Mouse (Mus musculus): ENCODE data around the gene Sh3gl3. TPM values are rescaled to one million over a fixed set of nuclear protein-coding genes. Genes with fewer than 3 reads are reported as not detected.

The Sh3gl3 gene
- total and polyA plus RNA-seq, 3 experiments = 0.49 to 7.9 (median 5.8) TPM

DNA sequence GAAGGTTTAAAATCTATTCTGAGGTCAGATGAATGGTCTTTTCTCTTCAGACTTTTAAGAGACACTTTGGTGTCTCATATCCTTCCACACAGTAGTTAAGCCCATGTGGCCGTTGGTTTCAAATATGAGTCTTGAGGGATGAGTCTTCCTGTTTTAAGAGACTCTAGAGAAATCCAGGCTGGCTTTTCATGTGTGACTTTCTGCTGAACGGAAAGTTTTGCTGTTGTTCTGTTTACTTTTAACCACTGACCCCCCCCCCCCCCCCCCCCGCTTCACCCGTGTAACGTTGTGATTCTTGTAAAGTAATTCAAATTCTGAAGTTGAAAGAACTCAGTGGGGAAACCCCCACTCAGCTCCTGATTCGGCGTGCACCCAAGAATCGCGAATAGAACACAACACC, 61.8 kb downstream of the Sh3gl3 start:
- no peak for DNase-seq

GRCm38 (mm10) chr7:82236152-82236898, 62.7 kb downstream of the Sh3gl3 start:
- no peak for DNase-seq

GRCm38 (mm10) chr7:82236899-82237162, 63.2 kb downstream of the Sh3gl3 start:
- no peak for DNase-seq

GRCm38 (mm10) chr7:82240424-82241240, 67.0 kb downstream of the Sh3gl3 start:
- DNase-seq = no peak

- DNase-seq = no peak
Measured at GRCm38 (mm10) chr7:82244701-82245100, 71.1 kb downstream of the Sh3gl3 start.

DNA sequence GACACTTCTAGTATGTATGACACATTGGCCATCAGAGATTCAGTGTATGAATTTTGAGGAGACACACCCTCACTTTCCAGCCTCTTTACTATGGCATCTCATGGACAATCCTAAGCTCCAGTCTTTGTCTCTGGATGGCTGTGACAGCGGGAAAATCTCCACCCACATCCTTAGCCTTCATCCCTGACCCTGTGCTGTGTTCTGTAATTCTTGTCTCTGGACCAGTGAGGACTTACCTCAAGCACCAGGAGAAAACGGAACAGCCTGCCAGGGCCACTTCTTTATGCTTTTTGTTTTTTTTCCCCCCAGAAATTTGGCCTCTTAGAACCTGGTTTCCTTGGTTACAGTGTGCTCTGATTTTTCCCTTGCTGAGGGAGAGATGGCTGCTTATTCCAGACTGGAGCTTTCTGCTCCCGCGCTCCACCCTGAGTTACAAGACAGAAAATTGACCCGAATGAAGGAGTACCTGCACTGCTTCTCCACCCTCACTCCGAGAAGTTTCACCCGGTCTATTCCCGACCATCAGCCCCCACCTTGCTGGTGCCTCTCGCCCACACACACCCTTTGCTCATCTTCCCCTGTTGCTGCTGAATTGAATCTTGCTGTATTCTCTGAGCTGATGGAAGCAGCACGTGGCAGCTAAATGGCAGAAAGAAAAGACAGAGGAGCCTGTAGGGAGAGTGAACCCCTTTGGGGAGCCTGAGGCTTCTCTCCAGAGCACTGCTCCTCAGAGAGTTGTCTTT, 75.5 kb downstream of the Sh3gl3 start:
- no peak for DNase-seq

- DNase-seq = no peak
Measured at GRCm38 (mm10) chr7:82253309-82253708, 79.7 kb downstream of the Sh3gl3 start.

GRCm38 (mm10) chr7:82256936-82257335, 83.3 kb downstream of the Sh3gl3 start:
- no peak for DNase-seq

- DNase-seq = no peak
Measured at GRCm38 (mm10) chr7:82257530-82257929, 83.9 kb downstream of the Sh3gl3 start.

- DNase-seq = peak; percentile 59
Measured at GRCm38 (mm10) chr7:82260210-82260609, 86.6 kb downstream of the Sh3gl3 start.

DNA sequence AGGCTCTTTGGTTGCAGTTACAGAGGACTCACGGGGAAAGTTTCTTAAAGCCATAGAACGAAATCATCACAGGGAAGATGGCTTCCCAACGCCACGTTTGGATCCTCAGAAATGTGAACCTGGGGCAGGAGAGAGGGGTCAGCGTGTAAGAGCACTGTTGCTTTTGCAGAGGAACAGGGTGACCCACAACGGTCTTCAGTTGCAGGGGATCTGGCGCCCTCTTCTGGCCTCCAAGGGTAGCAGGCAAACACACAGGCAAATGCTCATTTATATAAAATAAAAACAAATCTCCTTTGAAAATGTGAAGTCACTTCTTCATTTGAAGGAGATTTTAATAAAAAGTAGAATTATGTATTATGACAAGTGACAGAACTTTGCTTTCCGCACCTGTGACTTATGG, 89.5 kb downstream of the Sh3gl3 start:
- DNase-seq = peak; percentile 45

GRCm38 (mm10) chr7:82264119-82264518, 90.5 kb downstream of the Sh3gl3 start:
- DNase-seq = no peak

DNA sequence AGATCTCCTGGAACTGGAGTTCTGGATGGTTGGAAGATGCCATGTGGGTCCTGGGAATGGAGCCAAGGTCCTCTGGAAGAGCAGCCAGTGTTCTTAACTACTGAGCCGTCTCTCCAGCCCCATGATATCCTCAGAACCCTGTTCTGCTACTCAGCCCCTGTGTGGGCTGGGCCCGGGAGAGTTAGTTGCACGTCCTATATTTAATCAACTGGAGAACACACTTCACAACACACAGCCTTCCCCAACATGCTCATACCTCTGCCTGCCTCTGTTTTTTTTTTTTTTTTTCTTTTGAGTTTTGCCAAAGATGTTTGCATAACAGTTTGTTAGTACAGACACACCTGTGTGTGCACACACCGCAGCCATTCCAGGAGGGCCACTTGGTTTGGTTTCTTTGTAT, 91.7 kb downstream of the Sh3gl3 start:
- DNase-seq = no peak

GRCm38 (mm10) chr7:82269948-82270347, 96.3 kb downstream of the Sh3gl3 start:
- no peak for DNase-seq

DNA sequence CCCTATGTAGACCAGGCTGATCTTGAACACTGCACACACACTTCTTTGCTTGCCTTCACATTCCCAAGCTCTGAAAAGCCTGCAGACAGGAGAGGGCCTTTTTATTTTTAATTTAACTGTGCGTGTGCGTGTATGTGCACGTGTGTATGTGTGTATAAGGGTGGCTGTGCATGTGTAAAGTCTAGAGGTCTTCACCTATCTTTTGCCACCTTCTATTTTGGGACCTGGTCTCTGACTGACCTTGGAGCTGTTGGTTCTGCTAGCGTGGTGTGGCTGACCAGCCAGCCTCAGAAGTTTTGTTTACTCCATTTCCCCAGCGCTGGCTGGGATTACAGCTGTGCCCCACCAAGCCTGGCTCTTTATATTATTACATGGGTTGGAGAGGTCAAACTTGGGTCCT, 98.1 kb downstream of the Sh3gl3 start:
- DNase-seq = no peak

GRCm38 (mm10) chr7:82272875-82273274, 99.2 kb downstream of the Sh3gl3 start:
- DNase-seq = peak; percentile 23

GRCm38 (mm10) chr7:82274011-82274709, 100.5 kb downstream of the Sh3gl3 start:
- DNase-seq = peak; percentile 31

- no peak for DNase-seq
Measured at GRCm38 (mm10) chr7:82274975-82275374, 101.3 kb downstream of the Sh3gl3 start.

- peak; percentile 55 for DNase-seq
Measured at GRCm38 (mm10) chr7:82275529-82276204, 102.0 kb downstream of the Sh3gl3 start.

GRCm38 (mm10) chr7:82282011-82282410, 108.4 kb downstream of the Sh3gl3 start:
- DNase-seq = no peak

DNA sequence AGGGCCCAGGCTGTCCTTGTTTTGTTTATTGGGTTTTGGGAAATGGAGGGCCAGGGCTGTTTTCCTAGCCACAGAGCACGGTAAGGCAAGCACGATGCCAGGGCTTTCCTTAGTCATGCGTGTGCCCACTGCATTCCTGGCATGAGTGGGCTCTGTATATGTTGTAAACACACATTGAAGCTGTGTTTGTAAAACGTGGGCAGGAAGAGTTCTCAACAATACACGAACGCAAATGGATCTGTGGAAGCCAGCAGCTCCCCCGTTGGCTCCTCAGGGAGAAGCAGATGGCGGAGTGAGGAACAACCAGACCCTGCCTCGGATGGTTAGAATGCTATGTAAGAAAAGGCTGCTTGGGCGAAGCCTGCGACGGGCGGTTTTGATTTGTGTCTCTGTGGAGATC, 108.8 kb downstream of the Sh3gl3 start:
- no peak for DNase-seq

- DNase-seq = no peak
Measured at GRCm38 (mm10) chr7:82287242-82287641, 113.6 kb downstream of the Sh3gl3 start.
